Mouse (Mus musculus): ENCODE measurements around the gene Afap1l2.

Gene Afap1l2

DNA sequence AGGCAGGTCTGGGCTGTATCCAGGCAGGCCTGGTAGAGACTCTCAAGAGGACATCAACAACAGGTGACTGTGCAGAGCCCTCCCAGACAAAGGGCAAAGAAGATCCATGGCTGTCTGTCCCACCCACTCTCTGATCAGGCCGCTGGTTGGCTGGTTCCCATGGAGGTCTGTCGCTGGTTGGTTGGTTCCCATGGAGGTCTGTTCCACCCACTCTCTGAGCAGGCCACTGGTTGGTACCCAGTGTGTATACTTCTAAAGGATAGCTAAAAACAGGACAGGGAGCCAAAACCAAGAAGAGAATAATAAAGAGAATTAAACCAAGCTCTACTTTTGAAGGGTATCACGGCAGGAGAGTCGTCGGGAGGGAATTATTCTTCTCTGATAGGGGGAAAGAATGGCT, 31.5 kb downstream of the Afap1l2 start:
- DNase-seq (ENCODE audit: low spot score in 2 of 2): no peak

DNA sequence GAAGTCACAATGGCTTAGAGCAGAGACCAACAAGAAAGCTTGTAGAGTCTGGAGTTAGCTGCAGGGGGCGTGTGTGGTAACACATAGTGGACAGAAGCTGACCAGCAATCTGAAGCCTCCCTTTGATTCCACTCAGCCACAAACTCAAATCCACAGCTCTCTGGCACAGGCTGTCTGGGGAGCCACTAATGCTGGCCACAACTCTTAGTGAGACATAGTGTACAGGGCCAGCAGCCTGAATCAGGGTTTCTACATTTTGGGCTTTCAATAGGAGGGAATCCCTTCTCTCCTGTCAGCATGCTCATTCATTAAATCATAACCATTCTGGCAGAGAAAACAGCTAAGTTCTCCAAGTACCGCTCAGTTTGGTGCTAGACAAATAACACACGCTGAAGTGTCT, 32.5 kb downstream of the Afap1l2 start:
- DNase-seq (ENCODE audit: low spot score in 2 of 2): no peak

DNA sequence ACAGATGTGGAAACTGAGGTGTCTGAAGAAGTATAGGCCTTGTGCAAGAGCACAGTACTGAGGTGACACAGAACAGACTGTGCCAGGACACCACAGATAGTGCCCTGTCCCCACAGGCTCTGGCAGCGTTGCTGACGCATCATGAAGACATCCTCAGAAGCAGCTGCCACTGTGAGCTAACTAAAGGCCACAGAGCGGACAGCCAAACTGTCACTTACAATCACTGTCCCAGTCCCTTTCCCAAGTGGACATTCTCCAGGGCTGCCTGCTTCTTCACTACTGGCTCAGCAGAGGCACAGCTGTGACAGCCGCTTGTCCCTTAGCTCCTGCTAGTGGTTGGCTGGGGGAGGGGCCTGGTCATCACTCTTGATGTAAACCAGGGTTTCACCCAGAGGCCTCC, 33.9 kb downstream of the Afap1l2 start:
- DNase-seq (ENCODE audit: low spot score in 2 of 2): no peak

DNA sequence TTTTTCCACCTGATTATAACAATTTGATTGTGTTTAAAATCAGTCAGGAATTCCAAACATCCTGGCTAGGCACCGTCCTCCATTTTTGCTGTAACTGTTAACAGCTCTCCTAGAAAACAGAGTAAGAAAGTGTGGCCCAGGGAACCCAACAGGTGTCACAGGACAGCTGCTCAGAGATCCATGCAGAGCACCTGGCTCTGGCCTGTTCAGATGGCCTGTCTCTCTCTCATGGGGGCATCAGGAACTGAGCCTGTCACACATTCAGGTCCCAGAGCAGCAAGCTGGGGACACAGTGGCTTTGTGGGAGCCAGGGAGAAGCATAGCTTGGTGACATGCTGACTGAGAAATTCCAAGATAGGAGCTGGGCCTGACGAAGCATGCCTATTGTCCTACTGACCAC, 35.3 kb downstream of the Afap1l2 start:
- DNase-seq (ENCODE audit: low spot score in 2 of 2): no peak

DNA sequence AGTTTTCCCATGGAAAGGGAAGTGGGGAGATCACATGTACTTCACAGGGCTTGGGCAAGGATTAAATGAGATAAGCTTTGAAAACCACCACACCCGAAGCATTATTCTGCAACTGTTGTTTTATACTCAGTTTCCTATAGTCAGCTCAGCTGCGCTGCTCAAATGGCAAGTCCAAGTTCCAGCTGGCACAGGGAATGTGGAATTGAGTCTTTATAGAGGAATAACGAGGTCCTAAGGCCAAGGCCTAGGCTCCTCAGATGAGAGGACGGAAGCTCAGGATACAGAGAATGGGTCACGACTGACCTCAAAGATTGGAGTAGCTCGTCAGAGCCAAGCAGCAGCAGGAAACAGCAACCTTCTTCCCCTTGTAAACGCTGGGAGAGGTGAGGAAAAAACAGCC, 36.7 kb downstream of the Afap1l2 start:
- DNase-seq (ENCODE audit: low spot score in 2 of 2): no peak

DNA sequence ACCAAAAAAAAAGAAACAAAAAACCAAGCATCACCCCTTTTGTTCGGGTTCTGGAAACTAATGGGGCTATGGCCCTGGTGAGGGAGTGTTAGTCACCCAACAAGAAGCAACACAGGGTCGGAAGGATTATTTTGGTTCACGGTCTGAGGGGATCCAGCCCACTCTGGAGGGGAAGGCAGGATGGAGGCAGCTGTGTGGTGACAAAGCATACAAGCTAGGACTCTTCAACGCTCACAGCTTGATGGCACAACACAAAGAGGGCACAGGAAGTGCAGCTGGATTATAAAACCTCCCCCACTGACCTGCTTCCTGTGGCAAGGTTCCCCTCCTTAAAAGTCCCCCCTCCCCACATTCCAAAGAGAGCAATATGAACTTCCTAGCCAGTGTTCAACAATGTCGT, 44.2 kb downstream of the Afap1l2 start:
- DNase-seq (ENCODE audit: low spot score in 2 of 2): no peak

DNA sequence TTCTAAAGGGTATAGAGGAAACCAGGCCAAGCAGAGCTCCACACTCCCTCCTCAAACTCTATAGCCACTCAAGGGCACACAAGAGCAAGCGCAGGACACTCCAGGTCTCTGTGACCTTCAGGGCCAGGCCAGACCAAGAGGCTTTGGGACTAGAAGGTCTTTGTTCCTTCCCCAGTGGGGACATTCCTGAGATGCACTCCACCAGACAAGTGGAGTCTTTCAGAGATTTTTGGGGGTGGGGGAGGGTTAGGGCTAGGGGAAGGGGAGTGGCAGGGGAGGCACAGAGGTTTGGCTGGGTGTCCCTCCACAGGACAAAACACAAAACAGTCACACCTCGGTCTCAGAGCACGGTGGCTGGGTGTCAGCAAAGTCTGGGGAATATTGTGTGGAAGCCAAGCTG, 48.4 kb downstream of the Afap1l2 start:
- DNase-seq (ENCODE audit: low spot score in 2 of 2): no peak

DNA sequence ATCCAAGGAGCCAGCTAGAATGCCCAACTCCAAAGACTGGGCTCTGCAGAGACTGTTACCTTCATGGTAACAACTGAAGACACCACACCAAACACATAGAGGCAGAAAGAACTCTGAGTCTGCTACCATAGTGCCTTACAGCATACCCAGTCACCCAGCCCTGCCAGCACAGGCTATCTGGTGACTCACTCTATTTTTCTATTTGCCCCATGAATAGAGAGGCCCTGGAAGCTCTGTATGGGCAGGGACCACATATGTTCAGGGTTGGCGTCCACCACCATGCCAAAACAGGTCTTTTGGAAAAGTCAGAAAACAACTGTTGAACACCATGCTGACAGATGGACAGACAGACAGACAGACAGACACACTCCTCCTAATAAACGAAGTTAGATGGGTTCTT, 49.0 kb downstream of the Afap1l2 start:
- DNase-seq (ENCODE audit: low spot score in 2 of 2): no peak

DNA sequence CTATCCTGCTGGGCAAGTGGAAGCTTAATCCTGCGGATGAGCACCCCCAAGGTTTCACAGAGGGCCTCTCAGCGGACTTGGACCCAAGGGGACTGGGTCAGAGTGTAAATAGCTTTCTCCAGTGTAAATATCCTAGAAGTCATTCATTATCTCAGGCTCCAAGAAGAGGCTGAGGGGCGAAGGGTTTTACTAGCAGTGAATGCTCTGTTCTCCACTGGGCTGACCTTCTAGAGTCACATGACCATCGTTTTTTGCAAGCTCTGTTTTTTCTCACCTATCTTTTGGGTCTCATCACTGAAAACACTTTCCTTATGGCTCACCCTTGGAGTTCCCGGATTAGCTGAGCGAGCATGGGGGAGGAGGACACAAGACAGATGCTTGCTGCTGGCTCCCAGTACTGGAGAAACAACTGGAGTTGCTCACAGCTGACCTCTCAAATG, 49.4 kb downstream of the Afap1l2 start:
- no peak for DNase-seq (ENCODE audit: low spot score in 2 of 2)

DNA sequence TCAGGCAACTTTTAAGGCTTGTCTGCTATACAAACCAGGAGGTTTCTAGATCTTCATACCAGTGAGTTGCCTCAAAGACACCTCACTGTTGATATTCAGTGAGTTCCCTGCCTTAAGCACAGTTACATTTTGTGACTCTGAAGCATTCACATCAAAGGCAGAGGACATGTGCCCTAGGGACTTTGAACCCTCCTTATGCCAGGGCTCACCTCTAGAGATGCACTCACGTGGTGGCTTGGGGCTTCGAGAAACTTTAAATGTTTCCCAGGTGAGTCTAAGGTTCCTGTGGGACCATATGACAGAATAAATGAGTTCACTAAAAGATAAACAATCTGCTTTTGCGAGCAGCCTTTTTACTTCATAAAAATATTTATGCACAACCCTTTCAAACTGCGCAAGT, 50.0 kb downstream of the Afap1l2 start:
- DNase-seq (ENCODE audit: low spot score in 2 of 2): no peak

DNA sequence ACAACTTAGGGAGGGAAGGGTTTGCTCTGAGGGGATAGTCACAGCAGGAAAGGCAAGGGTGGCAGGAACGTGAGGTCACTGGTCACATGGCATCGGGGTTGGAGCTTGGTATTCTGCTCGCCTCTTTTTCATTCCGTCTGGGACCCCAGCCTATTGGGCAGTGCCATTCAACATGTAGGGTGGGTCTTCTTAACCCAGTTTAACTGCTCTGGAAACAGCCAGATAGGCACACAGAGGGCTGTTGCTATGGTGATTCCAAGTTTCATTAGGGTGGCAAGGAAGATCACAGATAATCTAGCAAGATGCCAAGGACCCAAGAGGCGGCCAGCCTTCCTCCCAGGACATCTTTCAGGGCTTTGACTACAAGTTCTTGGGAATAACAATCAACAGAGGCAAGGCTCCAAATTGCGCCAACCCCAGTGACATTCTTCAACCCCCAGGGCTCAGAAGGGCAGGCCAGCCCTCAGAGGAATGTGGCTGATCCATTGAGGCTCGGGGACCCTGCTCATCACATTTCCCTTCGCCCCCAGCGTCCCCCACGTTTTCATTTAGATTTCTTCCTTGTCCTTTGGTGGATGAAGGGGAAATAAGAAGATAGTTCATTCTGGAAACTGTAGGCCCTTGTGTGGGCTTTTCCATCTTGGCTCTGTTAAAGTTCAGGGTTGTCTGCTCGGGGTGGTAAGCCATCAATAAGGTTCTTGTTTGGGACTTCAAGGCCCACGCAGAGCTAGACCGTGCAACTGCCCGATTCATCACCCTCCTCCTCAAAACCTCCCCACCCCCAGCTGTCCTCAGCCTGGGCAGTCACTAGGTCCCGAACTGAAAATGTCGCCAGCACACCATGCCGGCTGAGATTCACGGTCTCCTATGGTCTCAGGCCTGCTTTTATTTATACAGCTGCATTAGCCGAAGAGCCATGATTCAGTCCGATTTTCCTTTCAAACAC, 52.2 kb downstream of the Afap1l2 start:
- DNase-seq (ENCODE audit: low spot score in 2 of 2): no peak

DNA sequence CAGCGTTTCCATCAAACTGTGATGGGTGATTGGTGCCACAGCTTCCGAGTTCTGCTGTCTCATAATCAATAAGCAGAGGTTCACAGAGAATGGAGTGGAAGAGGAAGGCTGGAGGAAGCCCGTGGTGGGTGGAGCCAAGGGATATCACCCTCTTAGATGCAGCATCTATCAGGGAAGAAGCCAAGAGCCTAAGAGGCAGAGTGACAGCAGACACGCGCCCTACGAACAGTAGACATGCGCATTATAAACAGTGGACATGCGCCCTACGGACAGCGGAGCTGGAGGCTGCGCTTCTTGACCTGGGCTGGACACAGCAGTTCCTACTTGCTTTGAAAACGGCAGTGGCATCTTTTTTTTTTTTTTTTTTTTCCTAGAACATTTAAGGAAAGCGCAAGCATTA, 53.2 kb downstream of the Afap1l2 start:
- DNase-seq (ENCODE audit: low spot score in 2 of 2): no peak

DNA sequence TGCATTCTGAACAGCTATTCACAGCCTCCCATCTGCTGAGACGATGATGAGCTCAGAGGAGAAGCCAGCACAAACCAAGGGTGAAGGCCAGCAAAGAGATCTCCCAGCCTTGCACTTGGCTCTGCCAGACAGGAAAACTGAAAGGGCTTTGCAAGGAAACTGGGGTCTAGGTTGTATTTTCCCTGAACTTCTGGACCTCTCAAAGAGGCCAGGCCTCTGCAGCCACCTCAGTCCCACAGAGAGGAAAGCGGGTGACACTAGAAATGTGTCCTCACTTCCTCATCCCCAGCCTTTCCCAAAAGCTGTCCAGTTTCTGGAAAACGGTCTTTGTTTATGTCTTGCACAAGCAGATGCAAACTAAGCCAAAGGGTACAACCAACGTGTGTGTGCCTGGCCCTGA, 54.2 kb downstream of the Afap1l2 start:
- DNase-seq (ENCODE audit: low spot score in 2 of 2): no peak

DNA sequence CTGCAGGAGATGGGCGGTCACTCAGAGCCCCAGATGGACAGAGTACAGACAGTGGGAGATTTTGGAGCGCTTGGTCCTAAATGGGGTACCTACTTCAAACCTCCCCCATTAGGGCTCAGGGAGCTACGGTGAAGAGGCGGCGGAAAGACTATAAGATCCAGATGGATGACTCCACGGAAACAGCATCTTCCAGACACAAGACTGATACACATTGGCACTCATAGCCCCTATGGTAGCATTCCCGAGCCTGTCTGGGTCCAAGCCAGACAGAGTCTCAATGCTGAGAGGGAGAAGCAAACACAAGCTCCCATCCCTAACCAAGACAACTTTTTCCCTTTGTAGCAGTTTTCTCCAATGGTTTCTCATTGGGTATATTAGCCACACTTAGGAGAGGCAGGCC, 57.2 kb downstream of the Afap1l2 start:
- DNase-seq (ENCODE audit: low spot score in 2 of 2): no peak

DNA sequence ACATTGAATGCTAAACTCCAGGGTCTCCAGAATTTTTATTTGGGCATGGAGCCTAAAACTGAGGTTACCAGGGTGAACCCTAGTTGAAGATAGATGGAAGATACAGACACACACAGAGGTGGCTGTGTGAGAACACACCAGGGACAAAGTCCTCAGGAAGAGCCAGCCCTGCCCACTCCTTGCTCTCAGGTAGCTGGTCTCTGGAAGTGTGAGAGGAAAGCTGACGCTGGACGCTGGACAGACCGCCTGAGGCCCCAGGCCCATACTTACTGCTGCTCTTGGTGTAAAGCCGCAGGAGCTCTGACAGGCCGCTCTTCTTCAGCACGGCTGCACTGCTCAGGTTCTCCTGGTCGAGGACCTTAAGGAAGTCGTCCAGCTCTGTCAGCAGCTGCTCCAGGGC, 58.2 kb downstream of the Afap1l2 start:
- no peak for DNase-seq (ENCODE audit: low spot score in 2 of 2)

DNA sequence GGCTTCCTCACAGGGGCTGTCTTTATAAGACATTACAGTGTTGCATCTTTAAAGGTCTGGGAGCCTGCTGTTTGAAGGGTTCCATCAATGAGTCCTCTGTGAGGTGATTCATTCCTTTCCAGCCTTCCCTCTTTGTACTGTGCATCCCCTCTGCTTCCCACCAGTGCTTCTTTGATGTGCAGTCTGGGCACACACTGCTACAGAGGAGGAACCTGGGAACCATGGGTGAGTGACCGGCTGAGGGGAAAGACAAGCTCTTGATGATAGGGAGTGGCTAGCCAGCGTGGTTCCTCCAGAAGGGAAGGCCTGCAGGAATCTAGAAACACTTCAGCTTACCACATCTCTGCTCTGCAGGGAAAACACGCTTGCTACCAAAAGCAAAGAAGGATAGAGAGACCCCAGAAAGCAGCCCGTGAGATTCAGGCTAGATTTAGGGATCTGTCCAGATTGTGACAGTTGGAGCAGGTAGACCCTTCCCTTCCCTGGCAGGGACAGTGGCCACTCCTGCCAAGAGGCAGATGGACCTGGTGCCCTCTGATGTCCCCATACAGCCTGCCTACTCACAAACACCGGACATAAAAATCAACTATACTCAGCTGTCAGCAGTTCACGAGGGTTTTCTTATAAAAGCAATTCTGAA, 59.9 kb downstream of the Afap1l2 start:
- DNase-seq (ENCODE audit: low spot score in 2 of 2): no peak

DNA sequence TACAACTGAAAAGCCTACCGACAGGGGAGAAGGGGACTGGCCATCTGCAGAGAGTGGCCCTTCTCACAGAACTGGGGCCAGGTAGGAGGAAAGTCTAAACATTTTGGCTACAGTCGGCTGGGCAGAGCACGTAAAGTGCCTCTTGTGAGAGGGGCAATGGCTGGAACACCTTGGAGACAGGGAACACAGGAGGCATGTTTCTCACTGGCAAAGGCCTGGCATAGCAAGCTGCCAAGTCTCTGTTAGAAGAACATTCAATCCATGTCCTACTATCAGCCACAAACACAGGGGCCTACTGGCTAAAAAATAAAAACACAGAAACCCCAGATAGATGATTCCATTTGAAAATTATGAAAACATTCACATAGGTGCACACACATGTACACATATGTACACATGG, 61.3 kb downstream of the Afap1l2 start:
- no peak for DNase-seq (ENCODE audit: low spot score in 2 of 2)

DNA sequence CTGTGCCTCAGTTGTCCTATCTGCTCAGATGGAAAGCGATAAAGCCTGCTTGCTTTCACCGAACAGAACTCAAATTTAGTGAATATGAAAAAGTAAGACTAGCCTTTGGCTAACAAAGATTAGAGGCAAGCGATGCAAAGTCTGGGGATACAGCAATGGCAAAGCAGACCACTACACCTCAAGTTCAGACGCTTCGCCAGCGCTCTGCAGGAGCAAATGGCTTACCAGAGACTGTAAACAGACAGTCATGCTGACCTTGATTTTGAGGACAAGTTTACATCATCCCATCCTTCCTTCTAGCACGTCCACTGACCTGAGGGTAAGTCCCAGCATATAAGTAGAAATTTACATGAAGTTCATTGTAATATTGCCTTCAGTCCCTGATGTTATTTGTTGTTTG, 61.8 kb downstream of the Afap1l2 start:
- no peak for DNase-seq (ENCODE audit: low spot score in 2 of 2)

DNA sequence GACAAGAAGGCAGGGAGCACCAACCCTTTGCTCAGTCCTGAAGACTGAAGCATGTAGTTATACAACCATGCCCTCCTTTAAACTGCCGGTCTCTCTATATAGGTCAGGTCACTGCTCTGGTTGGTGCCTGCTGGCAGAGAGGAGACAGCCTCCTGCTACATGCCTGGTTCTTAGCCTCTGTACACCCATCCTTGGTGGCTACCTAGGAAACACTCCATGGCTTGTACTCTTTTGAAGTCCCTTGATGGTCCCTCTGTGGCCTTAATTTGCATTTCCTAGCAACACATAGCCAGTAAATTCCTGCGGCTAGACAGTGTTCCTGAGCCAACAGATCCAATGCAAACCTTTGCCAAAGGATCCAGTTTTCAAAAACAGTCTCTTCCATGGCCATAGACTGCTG, 62.4 kb downstream of the Afap1l2 start:
- no peak for DNase-seq (ENCODE audit: low spot score in 2 of 2)

DNA sequence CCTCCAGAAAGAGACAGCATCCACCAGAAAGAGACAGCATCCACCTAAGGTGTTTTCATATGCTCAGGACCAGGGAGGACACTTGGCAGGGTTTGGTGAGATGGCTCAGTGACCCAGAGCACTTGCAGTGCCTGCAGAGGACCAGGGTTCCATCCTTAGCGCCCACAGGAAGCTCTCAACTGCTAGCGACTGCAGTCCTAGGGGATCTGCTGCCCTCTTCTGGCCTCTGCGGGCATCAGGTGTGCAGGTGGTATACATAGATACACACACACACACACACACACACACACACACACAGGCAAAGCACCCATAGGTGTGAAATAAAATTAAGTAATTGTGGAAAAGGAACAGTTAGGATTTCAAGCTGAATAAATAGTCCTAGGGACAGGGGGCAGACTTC, 63.2 kb downstream of the Afap1l2 start:
- no peak for DNase-seq (ENCODE audit: low spot score in 2 of 2)

DNA sequence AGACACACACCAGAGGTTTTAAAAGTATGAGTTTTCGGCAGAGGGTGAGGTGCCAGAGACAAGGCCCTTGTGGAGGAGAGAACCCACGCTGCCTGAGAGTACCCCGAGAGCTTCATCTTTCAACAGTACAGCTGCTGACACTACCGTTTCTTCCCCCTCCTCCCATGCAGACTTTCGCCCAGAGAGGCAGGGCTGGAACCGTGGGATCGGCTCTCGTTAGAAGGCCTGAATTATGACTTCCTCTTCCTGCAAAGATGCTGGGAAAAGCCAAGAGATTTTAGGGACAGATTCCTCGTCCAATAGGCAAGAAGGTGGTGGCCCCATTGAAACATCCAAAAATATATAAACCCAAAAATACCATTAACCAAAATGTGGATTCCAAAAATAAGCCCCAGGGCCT, 63.8 kb downstream of the Afap1l2 start:
- DNase-seq (ENCODE audit: low spot score in 2 of 2): no peak

DNA sequence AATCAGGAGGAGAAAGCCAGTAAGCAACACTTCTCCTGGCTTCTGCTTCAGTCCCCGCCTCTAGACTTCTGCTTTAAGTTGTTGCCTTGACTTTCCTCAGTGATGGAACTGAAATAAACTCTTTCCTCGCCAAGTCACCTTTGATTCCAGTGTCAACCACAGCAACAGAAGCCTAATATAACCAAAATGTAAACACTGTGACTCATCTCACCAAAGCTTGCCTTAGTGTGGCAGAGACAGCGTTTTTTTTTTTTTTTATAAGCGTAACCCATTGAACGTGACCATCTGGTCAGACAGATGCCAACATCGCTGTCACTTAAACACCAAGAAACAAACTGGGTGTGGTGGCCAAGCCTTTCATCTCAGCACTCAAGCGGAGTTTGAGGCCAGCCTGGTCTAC, 65.8 kb downstream of the Afap1l2 start:
- no peak for DNase-seq (ENCODE audit: low spot score in 2 of 2)

DNA sequence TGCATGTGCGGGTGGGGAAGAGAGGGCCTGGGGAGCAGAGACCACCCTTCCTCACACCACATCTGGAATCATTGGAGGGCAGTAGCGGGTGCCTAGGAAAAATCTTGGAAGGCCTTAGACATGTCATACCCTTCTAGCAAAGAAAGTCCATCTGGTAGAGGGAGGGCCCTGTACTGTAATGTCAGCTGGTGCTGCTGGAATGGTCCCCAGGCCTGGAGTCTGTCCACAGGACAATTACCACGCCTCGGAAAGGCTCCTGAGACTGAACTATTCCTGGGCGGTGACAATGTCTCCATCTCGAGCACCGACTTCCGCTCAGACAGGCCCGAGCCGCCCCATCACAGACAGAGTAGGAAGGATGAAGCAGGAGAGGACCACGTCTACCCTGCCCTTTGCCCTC, 67.5 kb downstream of the Afap1l2 start:
- DNase-seq (ENCODE audit: low spot score in 2 of 2): no peak
